Mouse (Mus musculus): ENCODE results near the gene Tmbim6. TPM values are rescaled to one million over a fixed set of nuclear protein-coding genes. Genes with fewer than 3 reads are reported as not detected.
"Not testable (repeated sequence)": the region's sequence is repeated elsewhere in the genome, so short reads cannot be mapped to it uniquely, and the experiment has no call there.

The Tmbim6 gene
- polyA plus RNA-seq, 1 experiment from 2014 or later: 288 TPM

- Histone ChIP-seq H3K36me3 (peaks cover 91% of the 10 kb centered on the region), H3K27me3 (ENCODE audit: low read depth, poor library complexity, severe bottlenecking) (no peaks in the 10 kb centered on the region), H3K9me3 (replicated peaks) (no peaks in the 10 kb centered on the region), H3K4me3 (no peak overlapping the region), H3K4me1 (peaks cover 6% of the 10 kb centered on the region), H3K27ac (replicated peaks) (no peak overlapping the region)
- WGBS: 85% methylated on average over 8 of the region's 8 CpGs
- no peak for DNase-seq (ENCODE audit: low spot score)
These were observed 37.7 kb downstream of the Tmbim6 start for GRCm38 (mm10) chr15:99430394-99430793.

GRCm38 (mm10) chr15:99431063-99431462 lies 38.4 kb downstream of the Tmbim6 start:
- no peak for DNase-seq (ENCODE audit: low spot score)
- peaks cover 88% of the 10 kb centered on the region for H3K36me3 ChIP-seq
- peaks cover 11% of the 10 kb centered on the region for H3K4me1 ChIP-seq
- H3K27ac ChIP-seq (replicated peaks): no peak overlapping the region
- no peaks in the 10 kb centered on the region for H3K27me3 ChIP-seq (ENCODE audit: low read depth, poor library complexity, severe bottlenecking)
- H3K4me3 ChIP-seq: no peak overlapping the region
- no peaks in the 10 kb centered on the region for H3K9me3 ChIP-seq (replicated peaks)
- 93% methylated on average over 10 of the region's 10 CpGs for WGBS

GRCm38 (mm10) chr15:99431504-99431903 lies 38.8 kb downstream of the Tmbim6 start:
- no peaks in the 10 kb centered on the region for H3K9me3 ChIP-seq (replicated peaks)
- WGBS: 91% methylated on average over 7 of the region's 7 CpGs
- H3K4me3 ChIP-seq: no peak overlapping the region
- peaks cover 88% of the 10 kb centered on the region for H3K36me3 ChIP-seq
- H3K27ac ChIP-seq (replicated peaks): no peak overlapping the region
- H3K27me3 ChIP-seq (ENCODE audit: low read depth, poor library complexity, severe bottlenecking): no peaks in the 10 kb centered on the region
- no peak for DNase-seq (ENCODE audit: low spot score)
- peaks cover 16% of the 10 kb centered on the region for H3K4me1 ChIP-seq

- no peaks in the 10 kb centered on the region for H3K27me3 ChIP-seq (ENCODE audit: low read depth, poor library complexity, severe bottlenecking)
- no peak overlapping the region for H3K4me3 ChIP-seq
- H3K36me3 ChIP-seq: peaks cover 88% of the 10 kb centered on the region
- no peaks in the 10 kb centered on the region for H3K9me3 ChIP-seq (replicated peaks)
- WGBS: 85% methylated on average over 8 of the region's 8 CpGs
- DNase-seq (ENCODE audit: low spot score): no peak
- peaks cover 20% of the 10 kb centered on the region for H3K4me1 ChIP-seq
- H3K27ac ChIP-seq (replicated peaks): no peak overlapping the region; the same call in 1 of the 2 replicates
These were observed 39.3 kb downstream of the Tmbim6 start for GRCm38 (mm10) chr15:99431967-99432366.

GRCm38 (mm10) chr15:99433081-99433718 lies 40.5 kb downstream of the Tmbim6 start:
- Histone ChIP-seq H3K27ac (replicated peaks) (no peak overlapping the region), H3K9me3 (replicated peaks) (no peaks in the 10 kb centered on the region), H3K4me1 (peaks cover 24% of the 10 kb centered on the region), H3K36me3 (peaks cover 87% of the 10 kb centered on the region), H3K27me3 (ENCODE audit: low read depth, poor library complexity, severe bottlenecking) (no peaks in the 10 kb centered on the region), H3K4me3 (no peak overlapping the region)
- no peak for DNase-seq (ENCODE audit: low spot score)
- WGBS: 91% methylated on average over 16 of the region's 16 CpGs

GRCm38 (mm10) chr15:99433913-99434312 lies 41.2 kb downstream of the Tmbim6 start:
- DNase-seq (ENCODE audit: low spot score): no peak
- WGBS: 92% methylated on average over 12 of the region's 12 CpGs
- H3K27ac ChIP-seq (replicated peaks): 0 out of 2 replicates have a peak overlapping the region, but pooled peaks have one; percentile 55

GRCm38 (mm10) chr15:99438966-99439698 lies 46.5 kb downstream of the Tmbim6 start:
- Histone ChIP-seq H3K9me3 (replicated peaks) (no peaks in the 10 kb centered on the region), H3K27me3 (ENCODE audit: low read depth, poor library complexity, severe bottlenecking) (no peaks in the 10 kb centered on the region), H3K36me3 (peaks cover 47% of the 10 kb centered on the region), H3K4me3 (no peak overlapping the region), H3K4me1 (peaks cover 45% of the 10 kb centered on the region), H3K27ac (replicated peaks) (no peak overlapping the region)
- 83% methylated on average over 8 of the region's 8 CpGs for whole genome bisulfite sequencing
- DNase-seq (ENCODE audit: low spot score): no peak

More at GRCm38 (mm10) chr15:99433913-99434312, 41.2 kb downstream of the Tmbim6 start:
- H3K36me3 ChIP-seq: peaks cover 87% of the 10 kb centered on the region
- H3K9me3 ChIP-seq (replicated peaks): no peaks in the 10 kb centered on the region
- no peak overlapping the region for H3K4me3 ChIP-seq
- no peaks in the 10 kb centered on the region for H3K27me3 ChIP-seq (ENCODE audit: low read depth, poor library complexity, severe bottlenecking)
- H3K4me1 ChIP-seq: peaks cover 24% of the 10 kb centered on the region

- H3K4me3 ChIP-seq: no peak overlapping the region
- peaks cover 40% of the 10 kb centered on the region for H3K4me1 ChIP-seq
- peak overlapping the region; percentile 75 for H3K27ac ChIP-seq (replicated peaks)
- peaks cover 50% of the 10 kb centered on the region for H3K36me3 ChIP-seq
- WGBS: 65% methylated on average over 2 of the region's 2 CpGs
- H3K27me3 ChIP-seq (ENCODE audit: low read depth, poor library complexity, severe bottlenecking): no peaks in the 10 kb centered on the region
- no peaks in the 10 kb centered on the region for H3K9me3 ChIP-seq (replicated peaks)
- DNase-seq (ENCODE audit: low spot score): no peak
These were observed 47.6 kb downstream of the Tmbim6 start for GRCm38 (mm10) chr15:99440112-99440815.

- peaks cover 51% of the 10 kb centered on the region for H3K36me3 ChIP-seq
- no peaks in the 10 kb centered on the region for H3K9me3 ChIP-seq (replicated peaks)
- 75% methylated on average over 8 of the region's 8 CpGs for WGBS
- peak overlapping the region; percentile 75 for H3K27ac ChIP-seq (replicated peaks)
- DNase-seq (ENCODE audit: low spot score): no peak
- no peaks in the 10 kb centered on the region for H3K27me3 ChIP-seq (ENCODE audit: low read depth, poor library complexity, severe bottlenecking)
- no peak overlapping the region for H3K4me3 ChIP-seq
- peaks cover 35% of the 10 kb centered on the region for H3K4me1 ChIP-seq
These were observed 48.3 kb downstream of the Tmbim6 start for GRCm38 (mm10) chr15:99440816-99441457.

GRCm38 (mm10) chr15:99442358-99442757 lies 49.7 kb downstream of the Tmbim6 start:
- H3K27ac ChIP-seq (replicated peaks): no peak overlapping the region
- peaks cover 37% of the 10 kb centered on the region for H3K36me3 ChIP-seq
- 83% methylated on average over 7 of the region's 7 CpGs for WGBS
- peaks cover 21% of the 10 kb centered on the region for H3K4me1 ChIP-seq
- H3K27me3 ChIP-seq (ENCODE audit: low read depth, poor library complexity, severe bottlenecking): no peaks in the 10 kb centered on the region
- no peaks in the 10 kb centered on the region for H3K9me3 ChIP-seq (replicated peaks)
- DNase-seq (ENCODE audit: low spot score): no peak
- no peak overlapping the region for H3K4me3 ChIP-seq

- 85% methylated on average over 6 of the region's 6 CpGs for WGBS
- no peak overlapping the region for H3K27ac ChIP-seq (replicated peaks)
- H3K4me1 ChIP-seq: peaks cover 11% of the 10 kb centered on the region
- H3K27me3 ChIP-seq (ENCODE audit: low read depth, poor library complexity, severe bottlenecking): no peaks in the 10 kb centered on the region
- no peaks in the 10 kb centered on the region for H3K9me3 ChIP-seq (replicated peaks)
- H3K36me3 ChIP-seq: peaks cover 38% of the 10 kb centered on the region
- H3K4me3 ChIP-seq: no peak overlapping the region
- DNase-seq (ENCODE audit: low spot score): no peak
These were observed 52.9 kb downstream of the Tmbim6 start for GRCm38 (mm10) chr15:99445567-99445966.

GRCm38 (mm10) chr15:99446136-99446535 lies 53.5 kb downstream of the Tmbim6 start:
- peaks cover 42% of the 10 kb centered on the region for H3K36me3 ChIP-seq
- H3K4me1 ChIP-seq; H3K27me3 ChIP-seq (ENCODE audit: low read depth, poor library complexity, severe bottlenecking); DNase-seq (ENCODE audit: low spot score); H3K4me3 ChIP-seq; H3K9me3 ChIP-seq (replicated peaks); H3K27ac ChIP-seq (replicated peaks): not testable (repeated sequence)
- 90% methylated on average over 10 of the region's 10 CpGs for WGBS

Data from midbrain, embryonic 10.5 days (tissue).